Mouse (Mus musculus) colon, adult 2 months (tissue): ENCODE results near the gene Olfr493. TPM values are rescaled to one million over a fixed set of nuclear protein-coding genes. Genes with fewer than 3 reads are reported as not detected.

ENCODE experiments used
- polyA plus RNA-seq: library from polyadenylated mRNA; depleted of rRNA; stranded (reverse); fragments of >200 nt; gene quantifications from 2 replicates; pipeline ENCODE4 v1.2.3, GENCODE M21; 2012; rRNA removed

Olfr493 gene
- not detected in 2 replicates for polyA plus RNA-seq

DNA sequence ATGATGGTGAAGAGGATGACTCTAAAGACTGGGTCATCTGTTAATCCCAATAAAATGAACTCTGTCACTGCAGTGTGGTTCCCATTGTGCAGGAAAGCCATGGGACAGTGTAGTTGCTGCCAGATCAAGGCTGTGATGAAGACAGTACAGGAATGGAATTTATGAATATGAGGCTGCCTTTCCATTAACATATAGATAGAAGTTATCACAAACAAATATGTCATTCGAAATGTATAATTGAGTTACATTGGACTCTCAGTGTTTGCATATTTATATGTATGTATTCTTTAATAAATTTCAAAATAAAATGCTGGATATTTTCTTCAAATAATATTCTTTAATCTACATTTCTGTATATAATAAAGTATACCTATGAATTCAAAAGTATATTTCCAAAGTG, at the start of gene Olfr493:
TSS of gene Olfr493 (minus strand) at position 101 of the 400 bp plus-strand sequence.

DNA sequence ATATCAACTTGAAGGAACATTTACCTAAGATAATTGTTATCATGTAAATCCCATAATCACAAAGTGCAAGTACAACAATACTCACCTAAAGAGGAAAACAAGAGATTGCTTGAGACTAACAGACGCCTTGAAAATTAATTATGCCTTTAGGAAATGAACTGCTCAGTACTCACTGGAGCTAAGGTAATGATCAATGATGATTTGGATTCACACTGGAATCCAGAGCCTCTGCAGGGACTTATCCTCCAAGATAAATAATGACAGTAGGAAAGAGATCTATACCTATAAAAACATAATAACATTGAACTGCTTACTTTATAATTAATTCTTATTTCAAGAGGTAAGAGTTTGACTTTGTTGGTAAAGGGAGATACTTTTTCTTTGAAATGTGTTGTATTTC, 46.1 kb upstream of the Olfr493 start, which contains the start of gene Olfr495:
TSS of gene Olfr495 (plus strand) at position 301 of the 400 bp plus-strand sequence.

DNA sequence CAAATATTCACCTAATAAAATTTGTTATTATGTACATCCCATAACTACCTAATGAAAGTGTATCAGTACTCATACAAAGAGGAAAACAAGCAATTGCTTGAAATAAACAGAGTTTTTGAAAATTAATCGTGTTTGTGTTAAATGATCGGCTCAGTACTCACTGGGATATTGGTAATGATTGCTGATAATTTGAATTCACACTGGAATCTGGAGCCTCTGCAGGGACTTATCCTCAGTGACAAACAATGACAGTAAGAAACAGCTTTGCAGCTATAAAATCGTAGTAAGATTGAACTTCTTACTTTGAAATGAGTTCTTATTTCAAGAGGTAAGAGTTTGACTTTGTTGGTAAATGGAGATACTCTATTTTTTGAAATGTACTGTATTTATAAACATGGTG, 18.3 kb upstream of the Olfr493 start, which contains the start of gene Olfr494:
TSS of gene Olfr494 (plus strand) at position 301 of the 400 bp plus-strand sequence.

DNA sequence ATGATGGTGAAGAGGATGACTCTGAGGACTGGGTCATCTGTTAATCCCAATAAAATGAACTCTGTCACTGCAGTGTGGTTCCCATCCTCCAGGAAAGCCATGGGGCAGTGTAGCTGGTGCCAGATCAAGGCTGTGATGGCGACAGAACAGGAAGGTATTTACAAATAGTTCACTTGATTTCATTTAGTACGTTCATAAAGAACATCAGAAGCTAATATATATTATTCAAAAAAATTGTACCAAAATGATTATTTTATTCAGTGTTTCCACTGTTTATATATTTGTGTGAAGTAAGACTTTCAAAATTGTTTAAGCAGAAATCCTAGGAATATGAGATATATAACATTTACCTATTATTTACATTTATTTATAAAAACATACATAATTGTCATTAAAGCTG, 23.2 kb downstream of the Olfr493 start, which contains the start of gene Olfr492:
TSS of gene Olfr492 (minus strand) at position 101 of the 400 bp plus-strand sequence.

DNA sequence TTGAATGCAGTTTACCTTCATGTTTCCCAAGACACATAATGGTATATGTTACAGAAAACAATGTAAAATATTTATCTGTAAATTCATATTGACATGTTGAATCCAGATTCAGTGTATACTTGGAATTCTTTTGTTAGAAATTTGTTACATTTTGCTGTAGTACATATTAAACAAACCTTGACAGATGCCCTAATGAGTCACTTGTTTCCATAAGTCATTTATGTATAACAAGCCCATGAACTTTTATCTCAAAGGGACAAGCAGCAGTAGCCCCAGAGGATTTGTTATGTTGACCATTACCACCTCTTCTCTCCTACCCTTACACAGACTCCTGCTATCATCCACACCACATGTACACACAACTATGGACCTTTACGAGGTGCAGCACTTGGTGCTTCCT, 33.6 kb downstream of the Olfr493 start, which contains the start of gene Olfr491:
TSS of gene Olfr491 (plus strand) at position 301 of the 400 bp plus-strand sequence.

Other genes with a start within 250 kb of the Olfr493 start
- not detected in 2 replicates for gene Olfr482, start 249.4 kb downstream of the Olfr493 start, polyA plus RNA-seq
- not detected in 2 replicates for gene Olfr483, start 246.1 kb downstream of the Olfr493 start, polyA plus RNA-seq
- gene Olfr484, start 219.5 kb downstream of the Olfr493 start, polyA plus RNA-seq = not detected in 2 replicates
- gene Olfr485, start 187.1 kb downstream of the Olfr493 start, polyA plus RNA-seq = not detected in 2 replicates
- not detected in 2 replicates for gene Olfr486, start 174.2 kb downstream of the Olfr493 start, polyA plus RNA-seq
- not detected in 2 replicates for gene Olfr487, start 132.3 kb downstream of the Olfr493 start, polyA plus RNA-seq
- gene Olfr488, start 88.6 kb downstream of the Olfr493 start, polyA plus RNA-seq = not detected in 2 replicates
- gene Olfr490, start 58.0 kb downstream of the Olfr493 start, polyA plus RNA-seq = not detected in 2 replicates
- gene Olfr491, start 33.5 kb downstream of the Olfr493 start, polyA plus RNA-seq = not detected in 2 replicates
- gene Olfr492, start 23.3 kb downstream of the Olfr493 start, polyA plus RNA-seq = not detected in 2 replicates
- gene Olfr494, start 18.4 kb upstream of the Olfr493 start, polyA plus RNA-seq = not detected in 2 replicates
- gene Olfr495, start 46.2 kb upstream of the Olfr493 start, polyA plus RNA-seq = not detected in 2 replicates
- gene Olfr497, start 73.4 kb upstream of the Olfr493 start, polyA plus RNA-seq = not detected in 2 replicates
- gene Olfr498, start 118.3 kb upstream of the Olfr493 start, polyA plus RNA-seq = not detected in 2 replicates
- not detected in 2 replicates for gene Olfr502, start 178.1 kb upstream of the Olfr493 start, polyA plus RNA-seq
- gene Olfr503, start 197.5 kb upstream of the Olfr493 start, polyA plus RNA-seq = not detected in 2 replicates
- not detected in 2 replicates for gene Olfr504, start 218.8 kb upstream of the Olfr493 start, polyA plus RNA-seq